ENCODE assay signal across 15 mouse cellular contexts in genomic region chr5:9344581-9344980, GRCm38 (mm10).
DNase-seq lines count a peak whose midpoint lies in the region; ATAC-seq and TF ChIP-seq lines count a peak whose summit lies in the region.
"Had no signal": no experiment of that assay in that cellular context is flagged by ENCODE, and none has a peak within 500 bp of the region (broad histone marks: within the 10 kb centered on the region; RNA-seq: fewer than 3 reads in every experiment).

No protein-coding gene starts in this region.

- TF ChIP-seq CTCF in hindbrain, postnatal 0 days (IDR thresholded peaks at IDR 0.05; ENCODE audit: low read depth): peak; percentile 5; the same call in 1 of the 2 replicates

- no peak overlapping the region for H3K4me3 ChIP-seq in neural tube, embryonic 11.5 days (ENCODE audit: low read depth, low read length)
- H3K4me3 ChIP-seq in forebrain, embryonic 12.5 days (replicated peaks): no peak overlapping the region
- no peak overlapping the region for H3K4me3 ChIP-seq in hindbrain, postnatal 0 days (ENCODE audit: low read length)
- H3K4me3 ChIP-seq: embryonic facial prominence, embryonic 15.5 days; myocyte had no signal

- no peaks in the 10 kb centered on the region for H3K9me3 ChIP-seq in neural tube, embryonic 11.5 days (ENCODE audit: control insufficient read depth, low read length)
- H3K9me3 ChIP-seq in forebrain, embryonic 12.5 days: no peaks in the 10 kb centered on the region
- H3K9me3 ChIP-seq in hindbrain, postnatal 0 days (ENCODE audit: low read length): no peaks in the 10 kb centered on the region
- H3K9me3 ChIP-seq: embryonic facial prominence, embryonic 15.5 days had no signal

- H3K9ac ChIP-seq in neural tube, embryonic 11.5 days (ENCODE audit: low read length): no peak overlapping the region
- no peak overlapping the region for H3K9ac ChIP-seq in forebrain, embryonic 12.5 days
- H3K9ac ChIP-seq in hindbrain, postnatal 0 days (replicated peaks; ENCODE audit: low read length): no peak overlapping the region
- H3K9ac ChIP-seq: embryonic facial prominence, embryonic 15.5 days had no signal

- no peaks in the 10 kb centered on the region for H3K36me3 ChIP-seq in neural tube, embryonic 11.5 days (ENCODE audit: control insufficient read depth, insufficient read depth, low read length)
- no peaks in the 10 kb centered on the region for H3K36me3 ChIP-seq in forebrain, embryonic 12.5 days (replicated peaks)
- H3K36me3 ChIP-seq in hindbrain, postnatal 0 days (ENCODE audit: insufficient read depth, low read length): no peaks in the 10 kb centered on the region
- H3K36me3 ChIP-seq: embryonic facial prominence, embryonic 15.5 days had no signal

- no peaks in the 10 kb centered on the region for H3K27me3 ChIP-seq in neural tube, embryonic 11.5 days (ENCODE audit: control insufficient read depth, insufficient read depth, low read length)
- H3K27me3 ChIP-seq in forebrain, embryonic 12.5 days: no peaks in the 10 kb centered on the region
- H3K27me3 ChIP-seq in hindbrain, postnatal 0 days (ENCODE audit: insufficient read depth, low read length): no peaks in the 10 kb centered on the region
- H3K27me3 ChIP-seq: CH12.LX; embryonic facial prominence, embryonic 15.5 days had no signal

- 67% methylated on average over 5 of the region's 5 CpGs for WGBS in neural tube, embryonic 11.5 days
- WGBS in forebrain, embryonic 12.5 days: 54% methylated on average over 5 of the region's 5 CpGs
- WGBS in hindbrain, postnatal 0 days: 42% methylated on average over 5 of the region's 5 CpGs

- H3K27ac ChIP-seq in neural tube, embryonic 11.5 days (ENCODE audit: low read depth, low read length): peak overlapping the region; percentile 34; the same call in 1 of the 2 replicates
- H3K27ac ChIP-seq in forebrain, embryonic 12.5 days: peak overlapping the region; percentile 61
- no peak overlapping the region for H3K27ac ChIP-seq in hindbrain, postnatal 0 days
- H3K27ac ChIP-seq: embryonic facial prominence, embryonic 15.5 days had no signal

- no peaks in the 10 kb centered on the region for H3K4me1 ChIP-seq in neural tube, embryonic 11.5 days (ENCODE audit: control insufficient read depth, insufficient read depth, low read length)
- H3K4me1 ChIP-seq in forebrain, embryonic 12.5 days: peaks cover 21% of the 10 kb centered on the region
- no peaks in the 10 kb centered on the region; the same call in 1 of the 2 replicates for H3K4me1 ChIP-seq in hindbrain, postnatal 0 days (ENCODE audit: insufficient read depth, low read length)
- H3K4me1 ChIP-seq: embryonic facial prominence, embryonic 15.5 days had no signal

- DNase-seq in neural tube, embryonic 11.5 days (ENCODE audit: low spot score): no peak
- no peak for DNase-seq in neural tube, embryonic 10.5 days (ENCODE audit: extremely low spot score, low spot score)
- peak; percentile 27 for DNase-seq in hindbrain, postnatal 0 days (ENCODE audit: low spot score)
- DNase-seq in right cerebral cortex, postnatal 36 days (ENCODE audit: low spot score in 2 of 2): no peak
- DNase-seq in kidney, postnatal 14 days: no peak
- no peak for DNase-seq in gastrocnemius, postnatal 4 days (ENCODE audit: low spot score in 2 of 2)
- DNase-seq: adrenal gland, adult 2 months; gastrocnemius, postnatal 10 days; kidney, postnatal 36 days had no signal

- ATAC-seq in neural tube, embryonic 11.5 days (ENCODE audit: insufficient read depth, low FRiP score, low TSS enrichment): no peak
- ATAC-seq in forebrain, embryonic 12.5 days (ENCODE audit: low FRiP score): peak; percentile 85
- ATAC-seq in hindbrain, postnatal 0 days: peak; percentile 65
- ATAC-seq: lung, postnatal 0 days had no signal

- no peak overlapping the region for H3K4me2 ChIP-seq in neural tube, embryonic 11.5 days (ENCODE audit: low read depth)
- no peak overlapping the region for H3K4me2 ChIP-seq in forebrain, embryonic 12.5 days
- no peak overlapping the region for H3K4me2 ChIP-seq in hindbrain, postnatal 0 days (ENCODE audit: low read depth, low read length)
- H3K4me2 ChIP-seq: embryonic facial prominence, embryonic 15.5 days; liver, embryonic 11.5 days had no signal
